Mouse (Mus musculus) CD4-positive helper T cell, adult 2 months (primary cell): Measurements from ENCODE around the gene Arl10.

Experiments
- DNase-seq: peaks from one replicate; pipeline ENCODE4 v3.0.0-alpha.2; 2012; ENCODE audit warnings: low read depth, missing footprints, low spot score

Gene Arl10

DNA sequence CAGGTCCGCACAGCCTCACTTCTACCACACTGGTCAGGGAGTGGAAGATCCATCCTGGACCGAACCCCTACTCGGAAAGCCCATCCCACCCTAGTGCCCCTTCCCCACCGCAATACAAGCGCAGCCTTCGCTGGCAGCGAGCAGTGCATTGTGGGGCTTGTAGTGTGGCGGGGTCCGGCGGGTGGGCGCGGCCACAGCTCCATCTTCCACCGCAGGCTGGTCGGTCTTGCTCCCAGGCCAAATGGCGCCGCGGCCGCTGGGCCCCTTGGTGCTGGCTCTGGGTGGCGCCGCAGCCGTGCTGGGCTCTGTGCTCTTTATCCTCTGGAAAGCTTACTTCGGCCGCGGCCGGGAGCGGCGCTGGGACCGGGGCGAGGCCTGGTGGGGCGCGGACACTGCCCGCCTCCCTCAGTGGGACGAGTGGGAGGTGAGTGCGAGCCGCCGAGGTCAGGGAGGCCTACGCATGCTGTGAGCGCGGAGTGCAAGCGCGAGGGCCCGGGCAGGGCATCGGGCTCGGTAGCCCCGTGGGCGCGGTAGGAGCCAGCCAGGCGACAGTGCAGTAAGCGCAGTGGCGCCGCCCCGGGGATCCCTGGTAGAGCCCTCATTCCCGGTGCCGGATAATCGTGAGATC, at the start of gene Arl10:
Gene Arl10, plus strand, starts transcription at position 162 of the 628 bp plus-strand sequence.
- DNase-seq, result peak; percentile 37

DNA sequence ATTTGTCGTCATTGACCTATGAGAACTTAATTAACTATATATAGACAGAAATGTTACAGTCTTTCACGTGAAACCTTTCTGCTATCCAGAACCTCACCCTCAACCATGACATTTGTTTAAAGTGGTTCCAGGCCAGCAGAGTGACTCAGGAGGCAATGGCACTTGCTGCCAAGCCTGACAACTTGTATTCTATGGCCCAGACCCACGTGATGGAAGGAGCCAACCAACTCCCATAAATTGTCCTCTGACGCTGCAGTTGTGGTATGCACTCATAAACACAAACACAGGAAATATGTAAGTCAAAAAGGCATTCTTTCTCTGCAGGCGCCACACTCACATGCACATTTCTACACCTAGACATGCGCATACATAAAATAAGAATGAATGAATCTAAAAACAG, 47.7 kb upstream of the Arl10 start:
- DNase-seq, result no peak

DNA sequence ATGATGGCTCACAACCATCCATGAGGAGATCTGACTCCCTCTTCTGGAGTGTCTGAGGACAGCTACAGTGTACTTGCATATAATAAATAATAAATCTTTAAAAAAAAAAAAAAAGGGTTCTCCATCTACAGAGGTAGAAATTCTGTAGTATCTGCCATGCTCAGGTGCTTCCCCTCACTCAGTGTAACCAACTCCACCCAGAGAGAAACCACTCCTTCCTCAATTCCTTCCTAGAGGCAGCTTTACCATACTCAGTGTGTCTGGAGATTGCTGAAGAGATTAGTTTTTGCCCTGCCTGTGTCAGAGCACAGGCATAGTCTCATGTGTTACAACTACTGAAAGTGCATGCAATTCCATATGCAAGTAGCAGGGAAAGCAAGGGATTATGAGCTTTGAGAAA, 42.7 kb upstream of the Arl10 start:
- no peak for DNase-seq

DNA sequence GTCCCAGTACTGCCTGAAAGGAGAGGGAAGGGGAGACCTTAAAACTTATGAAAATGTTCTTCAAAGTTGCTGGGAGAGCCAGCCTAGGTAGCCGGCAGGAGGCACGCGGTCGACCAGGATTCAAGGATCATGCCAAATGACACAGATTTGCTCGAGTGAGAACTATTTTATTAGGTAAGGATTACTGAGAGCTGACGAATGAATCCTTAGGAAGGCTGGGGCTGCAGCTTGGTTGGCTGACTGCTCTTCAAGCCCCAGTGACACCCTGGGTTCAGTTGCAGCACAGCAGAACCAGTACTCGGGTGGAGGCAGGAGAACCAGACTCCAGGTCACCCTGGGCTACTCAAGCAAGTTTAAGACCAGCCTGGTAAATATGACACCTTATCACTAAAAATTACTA, 26.8 kb upstream of the Arl10 start:
- no peak for DNase-seq

DNA sequence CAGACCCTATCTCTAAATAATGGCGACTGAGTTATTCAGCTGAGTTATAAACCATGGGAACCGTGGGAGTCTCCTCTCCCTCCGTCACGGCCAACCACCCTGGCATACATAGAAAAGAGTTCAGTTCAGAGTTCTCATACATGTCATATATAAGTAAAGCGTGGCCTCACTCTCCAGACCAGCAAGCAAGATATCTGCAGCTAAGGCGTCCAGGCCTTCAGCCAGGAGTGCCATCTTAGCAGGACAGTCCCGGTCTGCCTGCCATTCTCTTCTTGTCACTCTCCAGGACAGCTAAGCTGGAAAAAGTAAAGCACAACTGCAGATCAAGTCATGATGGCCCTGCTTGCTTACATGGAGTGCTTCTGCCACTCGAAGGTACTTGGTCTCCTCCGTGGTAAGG, 18.6 kb upstream of the Arl10 start:
- DNase-seq, result no peak

DNA sequence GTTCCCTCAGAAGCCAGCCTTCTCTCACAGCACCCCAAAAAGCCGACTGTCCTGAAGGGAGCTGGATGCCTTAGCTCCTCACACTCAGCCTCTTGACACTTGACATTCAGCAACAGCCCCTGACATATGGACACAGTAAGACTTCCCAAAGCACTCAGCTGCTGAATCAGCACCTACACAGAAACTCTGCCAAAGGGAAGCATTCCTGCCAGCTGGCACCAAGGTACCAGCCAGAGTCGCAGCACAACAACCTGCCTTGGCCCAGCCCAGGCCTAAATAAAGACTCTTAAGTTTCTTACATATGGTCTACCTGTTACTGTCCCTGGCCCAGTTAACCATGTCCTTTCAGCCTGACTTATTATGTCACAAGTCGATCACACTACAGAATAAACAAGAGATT, 18.0 kb upstream of the Arl10 start:
- no peak for DNase-seq

DNA sequence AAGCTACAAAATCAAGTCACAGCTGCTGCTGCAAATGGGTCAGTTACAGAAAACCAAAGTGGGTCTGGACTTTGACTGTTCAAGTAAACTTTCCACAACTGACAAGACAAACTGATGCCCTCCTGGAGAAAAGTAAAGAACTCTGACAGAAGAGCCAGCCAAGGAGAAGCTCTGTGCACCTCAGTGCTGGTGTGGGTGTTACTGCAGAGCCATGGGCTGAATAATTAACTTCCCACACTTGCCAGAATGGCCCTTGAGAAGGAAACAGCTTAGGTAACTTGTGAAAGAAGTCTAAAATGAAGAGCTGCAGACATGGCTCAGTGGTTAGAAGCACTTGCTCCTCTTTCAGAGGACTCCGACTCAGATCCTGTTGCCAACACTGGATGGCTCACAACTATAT, 17.2 kb upstream of the Arl10 start:
- DNase-seq, result no peak

DNA sequence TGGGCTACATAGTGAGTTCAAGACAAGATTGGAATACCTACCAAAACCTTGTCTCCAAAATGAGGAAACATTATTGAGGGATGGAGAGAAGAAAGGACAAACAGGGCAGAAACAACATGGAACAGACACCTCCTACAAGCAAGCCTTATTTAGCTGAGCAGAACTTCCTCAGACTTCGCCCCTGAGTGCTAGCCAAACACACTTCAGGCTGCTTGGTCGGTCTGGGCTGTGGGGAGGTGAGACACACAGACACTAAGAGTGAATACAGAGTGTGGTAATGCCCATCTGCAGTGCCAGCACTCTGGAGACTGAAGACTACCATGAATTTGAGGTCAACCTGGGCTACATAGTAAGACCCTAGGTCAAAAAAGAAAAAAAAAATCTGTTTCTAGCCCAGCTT, 15.2 kb upstream of the Arl10 start:
- DNase-seq, result no peak

DNA sequence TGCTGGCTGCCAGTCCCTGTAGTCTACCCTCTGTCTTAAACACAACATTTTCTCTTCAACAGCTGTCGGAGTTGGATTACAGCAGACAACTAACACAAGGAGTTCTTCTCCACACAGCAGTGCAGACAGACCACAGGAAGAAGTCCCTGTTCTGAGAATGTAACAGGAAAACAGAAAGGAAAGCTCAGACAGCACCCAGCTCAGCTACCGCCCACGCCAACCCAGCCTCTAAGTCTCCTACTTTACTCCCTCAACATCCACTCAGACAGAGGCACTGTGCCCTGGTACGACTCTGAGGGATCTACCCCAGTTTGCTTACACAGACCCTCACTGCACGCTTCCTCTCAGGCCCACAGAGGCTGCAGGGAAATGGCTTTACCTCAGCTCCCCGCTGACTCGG, 14.2 kb upstream of the Arl10 start:
- no peak for DNase-seq

DNA sequence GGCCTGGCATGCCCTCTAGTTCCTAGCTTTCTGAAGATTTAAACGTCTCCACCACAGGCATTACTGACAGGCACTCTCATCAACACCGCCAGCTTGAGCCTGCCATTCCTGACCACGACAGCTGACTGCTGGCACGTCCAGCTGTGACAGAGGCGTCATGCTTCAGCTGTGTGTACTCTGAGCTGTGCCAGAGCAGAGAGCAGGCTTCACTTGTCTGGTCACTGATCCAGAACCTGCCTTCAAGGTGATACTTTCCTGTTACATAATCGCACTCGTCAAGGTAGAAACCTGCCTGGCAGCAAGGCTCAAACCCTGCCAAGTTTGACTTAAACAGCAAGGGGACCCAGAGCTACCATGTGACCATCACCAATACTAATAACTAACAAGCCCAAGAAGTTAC, 12.3 kb upstream of the Arl10 start:
- no peak for DNase-seq

DNA sequence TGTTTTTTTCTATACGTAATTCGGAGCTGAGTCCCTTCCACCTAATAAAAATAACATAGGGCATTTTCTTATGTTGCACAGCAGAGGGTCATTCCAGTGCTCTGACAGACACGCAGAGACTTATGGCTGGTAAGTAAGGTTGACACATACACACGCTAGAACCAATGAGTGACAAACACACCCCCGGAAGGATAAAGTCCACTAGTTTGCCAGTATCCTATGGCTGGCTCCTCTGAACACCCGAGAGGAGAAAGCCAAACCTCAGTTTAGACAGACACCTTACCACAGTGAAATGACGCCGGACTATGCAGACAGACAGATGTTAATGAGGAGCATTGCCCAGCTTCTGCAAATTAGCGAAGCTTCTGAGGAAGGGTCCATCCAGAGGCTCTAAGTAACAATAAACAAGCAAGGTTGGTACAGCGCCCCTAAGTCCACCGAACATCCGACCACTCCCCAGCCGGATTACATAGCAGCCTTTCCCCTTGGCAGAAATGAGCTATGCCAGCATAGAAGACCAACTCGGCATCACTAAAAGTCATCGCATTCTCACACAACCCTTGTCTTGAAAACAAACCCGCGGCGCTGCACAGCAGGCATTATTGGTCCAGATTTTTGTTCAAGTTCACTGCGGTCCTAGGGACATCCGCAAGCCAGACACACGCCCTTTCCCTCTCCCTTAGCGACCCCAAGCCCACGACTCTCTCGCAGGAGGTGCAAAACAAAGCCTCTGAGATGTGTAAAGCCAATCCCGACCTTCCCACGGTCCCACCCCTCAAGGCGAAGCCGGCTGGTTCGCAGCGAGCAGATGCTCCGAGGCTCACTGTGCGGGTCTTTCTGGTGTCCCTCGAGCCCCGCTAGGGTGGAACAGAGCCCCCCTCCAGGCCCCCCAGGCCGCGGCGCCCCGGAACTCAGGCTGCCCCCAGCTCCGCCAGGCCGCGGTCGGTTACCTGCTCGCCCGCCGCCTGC, 10.3 kb upstream of the Arl10 start:
- DNase-seq, result no peak

DNA sequence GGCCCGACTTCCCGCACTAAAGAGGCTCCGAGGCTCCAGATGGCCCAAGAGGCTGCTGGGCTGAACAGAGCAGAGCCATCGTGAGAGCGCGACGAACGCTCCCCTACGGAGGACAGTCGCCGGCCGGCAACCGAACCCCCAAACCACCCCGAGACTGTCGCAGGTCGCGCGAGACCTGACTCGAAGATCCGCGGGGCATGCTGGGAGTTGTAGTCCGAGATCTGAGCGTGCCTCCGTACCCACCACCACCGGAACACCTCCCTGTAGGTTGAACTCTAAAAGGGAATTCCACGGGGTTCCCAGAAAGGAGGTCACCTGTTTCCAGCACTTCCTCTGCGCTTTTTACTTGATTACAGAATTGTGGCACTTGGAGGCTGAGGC, 9.6 kb upstream of the Arl10 start, which contains the start of gene 4833439L19Rik:
Gene 4833439L19Rik, minus strand, starts transcription at position 235 of the 381 bp plus-strand sequence.
- DNase-seq, result peak; percentile 94

DNA sequence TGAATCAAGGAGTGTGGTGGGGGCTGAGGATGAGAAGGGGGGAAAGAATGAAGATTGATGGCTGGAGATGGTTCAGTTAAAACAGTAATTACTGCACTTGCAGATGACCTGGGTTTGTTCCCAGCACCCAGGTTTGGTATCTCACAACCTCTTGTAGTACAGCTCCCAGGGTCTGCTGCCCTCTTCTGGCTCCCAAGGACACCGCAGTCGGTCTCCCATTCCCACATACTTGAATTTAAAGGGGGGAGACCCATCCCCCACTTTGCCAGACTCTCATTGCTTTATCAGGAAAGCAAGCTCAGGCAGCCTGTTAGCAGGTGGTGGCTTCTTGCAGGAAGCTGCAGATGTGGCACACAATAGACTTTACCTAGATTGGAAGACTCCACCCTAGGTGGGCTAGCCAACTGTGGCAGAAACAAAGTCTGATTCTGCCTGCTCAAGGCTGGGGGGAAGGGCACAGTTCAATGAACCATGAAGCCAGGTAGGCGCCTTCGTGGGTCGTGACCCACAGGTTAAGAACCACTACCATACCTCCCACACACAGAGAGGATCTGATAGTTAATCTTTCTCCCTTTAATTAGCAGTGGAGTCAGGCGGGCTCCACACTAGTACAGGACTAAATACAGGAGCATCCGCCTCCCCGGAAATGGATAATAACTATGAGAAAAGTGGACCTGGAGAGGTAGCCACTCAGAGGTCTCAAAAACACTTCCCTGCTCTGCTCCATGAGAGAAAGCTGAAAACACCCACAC, 9.0 kb upstream of the Arl10 start:
- DNase-seq, result no peak

DNA sequence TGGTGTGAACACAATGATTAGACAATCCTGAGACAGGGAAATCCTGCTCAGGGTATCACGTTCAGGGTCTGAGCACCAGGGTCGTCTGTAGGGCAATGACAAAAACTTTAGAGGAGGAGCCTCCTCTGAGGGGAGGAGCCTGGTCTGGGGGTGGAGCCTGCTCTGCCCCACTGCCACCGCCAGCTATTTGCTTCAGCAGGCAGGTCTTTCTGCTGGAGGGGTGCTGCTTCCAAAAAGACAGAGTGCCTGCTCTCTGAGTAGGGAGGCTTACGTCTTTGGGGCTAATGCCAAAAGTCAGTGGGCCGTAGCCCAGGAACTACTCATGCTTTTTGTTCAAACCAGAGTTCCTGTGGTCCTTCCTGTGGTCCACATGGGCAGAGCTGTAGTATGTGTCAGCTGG, 6.4 kb upstream of the Arl10 start:
- no peak for DNase-seq

DNA sequence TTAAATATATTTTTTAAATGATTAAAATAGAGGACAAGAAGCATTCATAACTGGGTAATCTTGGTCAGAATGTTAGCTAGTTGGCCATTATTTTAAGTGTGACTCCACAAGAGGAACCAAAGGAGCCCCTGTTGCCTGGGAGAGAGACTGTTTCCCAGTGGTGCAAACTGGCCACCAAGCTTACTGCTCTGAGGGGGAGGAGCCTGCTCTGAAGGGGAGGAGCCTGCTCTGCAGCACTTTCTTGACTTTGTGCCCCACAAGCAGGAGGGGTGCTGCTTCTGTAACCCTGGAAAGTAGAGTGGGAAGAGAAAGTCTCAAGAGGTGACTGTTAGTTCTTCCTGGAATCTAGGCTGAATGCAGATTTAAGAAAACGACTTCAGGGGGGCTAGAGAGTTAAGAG, 5.5 kb upstream of the Arl10 start:
- no peak for DNase-seq

DNA sequence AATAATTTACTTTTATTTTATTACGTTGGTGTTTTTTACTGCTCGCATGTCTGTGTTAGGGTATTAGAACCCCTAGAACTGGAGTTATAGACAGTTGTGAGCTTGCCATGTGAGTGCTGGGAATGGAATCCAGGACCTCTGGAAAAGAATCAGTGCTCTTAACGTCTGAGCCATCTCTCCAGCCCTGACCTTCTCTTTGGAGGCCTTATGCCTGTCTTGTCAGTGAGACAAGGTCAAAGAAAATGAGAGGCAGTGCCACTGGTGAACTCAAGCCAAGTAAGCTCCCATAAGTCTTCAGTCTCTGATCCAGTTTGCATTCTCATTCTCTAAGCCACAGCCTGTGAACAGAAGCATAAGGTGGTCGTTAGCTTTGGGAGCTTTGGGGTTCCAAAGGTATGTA, 4.1 kb upstream of the Arl10 start:
- DNase-seq, result no peak

DNA sequence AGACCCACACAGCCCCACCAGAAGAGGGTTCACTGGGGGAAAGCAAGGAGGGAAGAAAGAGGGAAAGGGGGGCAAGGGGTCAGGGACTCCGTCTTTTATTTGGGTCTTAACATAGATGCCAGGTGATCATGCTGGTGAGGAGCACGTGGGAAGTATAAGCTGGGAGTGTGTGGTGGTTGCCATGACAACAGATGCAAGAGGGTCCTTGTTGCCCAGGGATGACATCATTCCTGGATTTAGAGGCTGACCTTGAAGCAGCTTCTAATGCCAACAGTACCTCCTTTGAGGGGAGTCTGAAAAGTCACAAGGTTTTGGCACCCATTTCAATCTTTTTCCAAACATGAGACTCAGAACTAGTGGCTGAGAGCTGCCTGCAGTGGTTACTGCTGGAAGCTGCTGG, 3.2 kb upstream of the Arl10 start:
- DNase-seq, result no peak

DNA sequence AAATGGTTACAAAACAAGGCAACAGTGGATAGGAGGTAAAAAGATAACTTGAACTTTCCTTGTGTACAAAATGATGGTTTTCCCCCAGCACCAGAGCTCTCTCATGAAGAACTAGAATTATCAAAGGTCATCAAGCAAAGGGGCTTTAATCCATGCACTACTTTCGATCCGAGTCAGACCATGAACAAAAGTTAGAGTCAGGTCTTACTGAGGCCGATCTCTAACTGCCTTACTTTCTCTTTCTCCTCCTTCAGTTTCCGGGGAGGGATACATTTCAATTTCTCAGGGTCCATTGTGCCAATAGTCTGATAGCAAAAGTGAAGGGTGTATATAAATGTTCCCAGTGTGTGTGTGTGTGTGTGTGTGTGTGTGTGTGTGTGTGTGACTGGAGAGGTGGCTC, 2.2 kb upstream of the Arl10 start:
- DNase-seq, result peak; percentile 36

DNA sequence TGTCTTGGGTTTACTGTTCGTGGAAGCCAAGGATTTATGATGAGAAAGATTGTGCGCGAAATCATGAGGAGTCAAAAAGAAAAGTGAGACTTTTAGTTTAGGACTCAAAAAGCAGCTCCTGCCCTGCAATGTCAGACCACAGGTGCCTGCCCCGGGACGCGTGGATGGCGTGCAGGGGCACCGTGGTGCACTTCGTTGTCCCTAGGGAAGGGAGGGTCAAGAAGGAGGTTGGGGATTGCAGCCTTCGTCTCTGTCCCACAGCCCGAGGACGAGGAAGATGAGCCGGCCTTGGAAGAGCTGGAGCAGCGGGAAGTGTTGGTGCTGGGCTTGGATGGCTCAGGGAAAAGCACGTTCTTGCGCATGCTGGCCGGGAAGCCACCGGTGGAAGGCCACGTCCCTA, 674 bp downstream of the Arl10 start:
- no peak for DNase-seq

DNA sequence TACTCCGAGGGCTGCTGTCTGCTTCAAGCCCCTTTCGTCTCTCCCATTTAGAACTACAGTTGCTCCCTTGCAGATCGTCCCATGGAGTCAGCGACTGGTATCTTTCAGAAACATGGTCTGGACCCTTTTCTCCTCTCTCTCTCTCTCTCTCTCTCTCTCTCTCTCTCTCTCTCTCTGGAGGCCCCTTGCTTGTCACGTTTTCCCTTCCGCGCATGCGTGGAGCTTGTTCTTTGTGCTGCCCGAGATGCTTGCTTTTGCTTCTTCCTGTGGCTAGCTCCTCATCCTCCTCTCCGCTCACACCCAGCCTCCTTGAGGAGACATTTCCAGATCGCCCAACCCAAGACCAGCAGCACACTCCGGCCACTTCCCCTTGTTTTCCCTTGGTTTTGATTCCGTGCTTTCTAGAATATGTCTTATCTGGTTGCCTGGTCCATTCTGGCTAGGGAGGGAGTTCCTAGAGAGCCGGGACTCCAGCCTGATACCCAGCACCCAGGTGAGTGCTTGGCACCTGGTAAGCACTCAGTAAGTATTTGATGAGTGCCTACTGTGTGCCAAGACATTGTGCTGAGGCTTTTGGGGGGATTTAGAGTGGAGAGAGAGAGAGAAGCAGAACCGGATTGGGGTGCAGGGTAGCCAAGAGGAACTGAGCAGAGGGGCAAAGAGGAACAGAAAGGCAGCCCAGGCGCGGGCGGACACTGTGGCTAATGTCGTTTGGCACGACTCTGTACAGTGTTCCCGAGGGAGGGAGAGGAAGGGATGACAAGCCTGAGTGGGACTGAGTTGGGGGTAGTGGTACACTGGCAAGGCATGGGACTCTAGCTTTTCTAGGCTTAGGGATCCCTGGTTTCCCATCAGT, 3.1 kb downstream of the Arl10 start:
- no peak for DNase-seq

DNA sequence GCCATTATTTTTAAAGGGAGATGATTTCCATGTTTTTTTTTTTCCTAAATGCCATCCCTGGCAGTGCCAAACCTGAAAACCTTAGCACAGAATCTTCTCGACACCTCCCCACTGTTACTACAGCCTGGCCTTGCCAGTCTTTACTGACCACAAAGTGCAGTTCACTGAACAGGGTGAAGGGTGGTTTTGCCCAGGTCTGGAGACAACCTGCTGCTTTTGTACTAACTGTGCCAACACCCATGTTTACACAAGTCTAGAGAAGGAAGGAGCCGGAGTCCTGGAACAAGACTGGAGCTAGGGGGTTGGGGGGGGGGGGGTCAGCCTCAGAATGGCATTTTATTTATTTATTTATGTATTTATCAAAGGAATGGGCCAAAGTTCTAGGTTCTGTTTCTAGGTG, 6.6 kb downstream of the Arl10 start:
- no peak for DNase-seq
